Mouse (Mus musculus) hindbrain, embryonic 11.5 days (tissue): ENCODE measurements around the gene Hoxb1. TPM values are rescaled to one million over a fixed set of nuclear protein-coding genes. Genes with fewer than 3 reads are reported as not detected.

Experiments
- ATAC-seq: fragments of 200-750 bp; cut with Nextera tagmentation; 2 replicates; pipeline ENCODE4 v1.8.0; 2017; ENCODE audit warnings: mild to moderate bottlenecking, moderate TSS enrichment, moderate library complexity; ENCODE audit not compliant: low FRiP score
- DNase-seq: peaks from one replicate; pipeline ENCODE4 v3.0.0-alpha.2; 2015; ENCODE audit warnings: low spot score
- H3K27ac ChIP-seq: fragments of 300-500 bp; sonication (generic); 2 replicates; pipeline ENCODE4 v1.5.1; 2014; ENCODE audit warnings: mild to moderate bottlenecking, low read depth, low read length
- H3K27me3 ChIP-seq: fragments of 300-500 bp; sonication (generic); 2 replicates; pipeline ENCODE4 v1.6.1; 2014; ENCODE audit warnings: mild to moderate bottlenecking, low read length, moderate library complexity, mixed read lengths; ENCODE audit not compliant: control insufficient read depth, insufficient read depth
- H3K36me3 ChIP-seq: fragments of 300-500 bp; sonication (generic); 2 replicates; pipeline ENCODE4 v1.6.1; 2014; ENCODE audit warnings: mild to moderate bottlenecking, low read length, moderate library complexity, mixed read lengths; ENCODE audit not compliant: control insufficient read depth, insufficient read depth
- H3K4me1 ChIP-seq: fragments of 300-500 bp; sonication (generic); replicated peaks from 2 replicates; pipeline ENCODE4 v1.6.1; 2014; ENCODE audit warnings: low read length, mixed read lengths; ENCODE audit not compliant: control insufficient read depth, insufficient read depth
- H3K4me2 ChIP-seq: fragments of 300-500 bp; sonication (generic); replicated peaks from 2 replicates; pipeline ENCODE4 v1.6.1; 2014; ENCODE audit warnings: mild to moderate bottlenecking, low read depth, low read length
- H3K4me3 ChIP-seq: fragments of 300-500 bp; sonication (generic); 2 replicates; pipeline ENCODE4 v1.5.1; 2014; ENCODE audit warnings: low read depth, low read length
- H3K9ac ChIP-seq: fragments of 300-500 bp; sonication (generic); 2 replicates; pipeline ENCODE4 v1.6.1; 2014; ENCODE audit warnings: low read depth, low read length
- H3K9me3 ChIP-seq: fragments of 300-500 bp; sonication (generic); 2 replicates; pipeline ENCODE4 v1.6.1; 2016; ENCODE audit warnings: low read length; ENCODE audit not compliant: control insufficient read depth
- WGBS: fragments of 180-500 bp; shearing (Covaris S2); extraction: QIAGEN DNeasy Blood & Tissue Kit; methylation state at CpG from one replicate; pipeline ENCODE4 v1.1.7; 2014; 5-methylcytosine and 5-hydroxymethylcytosine counted together
- polyA plus RNA-seq: library from polyadenylated mRNA; unstranded; fragments of >200 nt; fragmentation: Nextera tagmentation; extraction: Ambion mirVana; gene quantifications from 2 replicates; pipeline ENCODE4 v1.2.1, GENCODE M21; 2014

Gene Hoxb1
- polyA plus RNA-seq, 1 experiment from 2014 or later = 7.3 TPM

- Histone ChIP-seq H3K9me3 (no peaks in the 10 kb centered on the region), H3K4me1 (no peaks in the 10 kb centered on the region), H3K36me3 (no peaks in the 10 kb centered on the region), H3K9ac (no peak overlapping the region), H3K27ac (no peak overlapping the region), H3K4me3 (no peak overlapping the region), H3K4me2 (no peak overlapping the region), H3K27me3 (no peaks in the 10 kb centered on the region; the same call in 1 of the 2 replicates)
- 84% methylated on average over 5 of the region's 5 CpGs for WGBS
- ATAC-seq (no peak), DNase-seq (no peak)
Observed at GRCm38 (mm10) chr11:96383381-96383780, 17.8 kb downstream of the Hoxb1 start.

DNA sequence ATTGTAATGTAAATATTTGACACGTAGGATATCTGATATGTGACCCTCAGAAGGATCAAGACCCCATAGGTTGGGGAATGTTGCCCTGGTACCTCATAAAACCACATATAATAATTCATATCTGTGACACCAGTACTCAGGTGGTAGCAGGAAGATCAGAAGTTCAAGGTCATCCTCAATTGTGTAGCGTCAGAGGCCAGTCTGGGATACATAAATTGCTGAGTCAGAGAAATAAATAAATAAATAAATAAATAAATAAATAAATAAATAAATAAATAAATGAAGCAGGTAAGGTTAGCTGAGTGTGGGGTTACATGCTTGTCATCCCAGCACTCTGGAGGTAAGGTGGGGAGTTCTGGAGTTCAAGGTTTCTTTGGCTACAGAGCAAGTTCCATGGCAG, 22.1 kb downstream of the Hoxb1 start:
- no peak overlapping the region for H3K9ac ChIP-seq
- ATAC-seq (no peak), DNase-seq (no peak)
- no peaks in the 10 kb centered on the region for H3K9me3 ChIP-seq
- no peak overlapping the region for H3K4me3 ChIP-seq
- no peaks in the 10 kb centered on the region for H3K27me3 ChIP-seq
- H3K4me2 ChIP-seq = no peak overlapping the region
- no peak overlapping the region for H3K27ac ChIP-seq
- H3K36me3 ChIP-seq = no peaks in the 10 kb centered on the region
- 91% methylated on average over 2 of the region's 2 CpGs for WGBS
- H3K4me1 ChIP-seq = no peaks in the 10 kb centered on the region

DNA sequence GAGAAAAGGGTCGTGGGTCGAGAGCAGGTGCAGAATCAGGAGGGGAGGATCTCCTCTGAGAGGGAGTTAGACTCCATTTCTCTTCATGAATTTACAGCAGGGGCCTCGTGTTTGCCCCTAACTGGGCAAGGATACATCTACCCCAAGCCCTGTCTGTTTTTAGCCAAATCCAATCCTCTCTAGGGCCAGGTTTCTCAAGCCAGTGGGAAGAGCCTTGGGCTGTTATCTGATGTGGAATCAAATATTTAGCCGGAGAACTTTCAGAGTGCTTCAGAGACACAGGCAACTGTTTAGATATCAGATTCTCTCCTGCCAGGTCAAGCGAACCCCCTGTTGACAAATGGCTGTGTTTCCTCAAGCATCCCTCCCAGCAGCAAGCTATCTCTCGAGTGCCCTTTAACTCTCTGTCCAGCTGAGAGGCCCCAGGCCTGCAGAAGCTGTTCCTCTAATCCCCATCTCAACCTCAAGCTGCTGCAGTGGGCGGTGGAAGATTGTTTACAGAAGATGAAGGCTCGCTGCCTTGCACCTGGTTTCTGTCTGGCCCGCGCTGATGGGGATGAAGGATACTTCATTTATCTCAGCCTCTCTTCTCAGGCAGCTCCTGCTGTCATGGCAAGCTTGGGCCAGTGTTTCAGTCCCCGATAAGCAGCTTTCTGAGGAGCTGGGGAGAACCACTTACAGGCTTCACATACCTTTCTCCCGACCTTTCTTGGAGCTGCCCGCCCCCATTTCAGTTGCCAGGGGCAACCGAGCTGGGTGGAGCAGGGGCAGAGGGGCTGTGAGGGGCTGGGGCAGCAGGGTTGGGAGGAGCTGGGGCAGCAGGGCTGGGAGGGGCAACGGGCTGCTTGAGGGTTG, 31.4 kb downstream of the Hoxb1 start:
- H3K4me2 ChIP-seq = no peak overlapping the region
- ATAC-seq (no peak), DNase-seq (peak; percentile 36)
- H3K9ac ChIP-seq = no peak overlapping the region
- H3K4me3 ChIP-seq = no peak overlapping the region
- H3K36me3 ChIP-seq = no peaks in the 10 kb centered on the region
- H3K27me3 ChIP-seq = no peaks in the 10 kb centered on the region
- H3K4me1 ChIP-seq = 0 out of 2 replicates have a peak, but pooled peaks cover 3% of the 10 kb centered on the region
- WGBS = 12% methylated on average over 15 of the region's 15 CpGs
- H3K27ac ChIP-seq = no peak overlapping the region
- no peaks in the 10 kb centered on the region for H3K9me3 ChIP-seq

- Histone ChIP-seq H3K27me3 (no peaks in the 10 kb centered on the region), H3K4me3 (no peak overlapping the region), H3K36me3 (no peaks in the 10 kb centered on the region), H3K9ac (no peak overlapping the region), H3K4me1 (0 out of 2 replicates have a peak, but pooled peaks cover 3% of the 10 kb centered on the region), H3K9me3 (no peaks in the 10 kb centered on the region), H3K4me2 (no peak overlapping the region), H3K27ac (no peak overlapping the region)
- no peak for DNase-seq
- 44% methylated on average over 7 of the region's 7 CpGs for WGBS
- ATAC-seq = no peak
Observed at GRCm38 (mm10) chr11:96397806-96398335, 32.3 kb downstream of the Hoxb1 start.

- WGBS = 20% methylated on average over 8 of the region's 8 CpGs
- Histone ChIP-seq H3K36me3 (no peaks in the 10 kb centered on the region), H3K4me1 (0 out of 2 replicates have a peak, but pooled peaks cover 3% of the 10 kb centered on the region), H3K27ac (no peak overlapping the region), H3K27me3 (no peaks in the 10 kb centered on the region), H3K9ac (no peak overlapping the region), H3K4me3 (no peak overlapping the region), H3K9me3 (no peaks in the 10 kb centered on the region), H3K4me2 (no peak overlapping the region)
- no peak for DNase-seq
- ATAC-seq = no peak
Observed at GRCm38 (mm10) chr11:96399923-96400322, 34.4 kb downstream of the Hoxb1 start.

- Histone ChIP-seq H3K9ac (no peak overlapping the region), H3K36me3 (no peaks in the 10 kb centered on the region), H3K4me2 (no peak overlapping the region), H3K4me1 (no peaks in the 10 kb centered on the region), H3K27ac (no peak overlapping the region), H3K4me3 (no peak overlapping the region), H3K27me3 (no peaks in the 10 kb centered on the region), H3K9me3 (no peaks in the 10 kb centered on the region)
- DNase-seq (no peak), ATAC-seq (no peak)
- WGBS = 60% methylated on average over 10 of the region's 10 CpGs
Observed at GRCm38 (mm10) chr11:96404016-96404604, 38.6 kb downstream of the Hoxb1 start.

DNA sequence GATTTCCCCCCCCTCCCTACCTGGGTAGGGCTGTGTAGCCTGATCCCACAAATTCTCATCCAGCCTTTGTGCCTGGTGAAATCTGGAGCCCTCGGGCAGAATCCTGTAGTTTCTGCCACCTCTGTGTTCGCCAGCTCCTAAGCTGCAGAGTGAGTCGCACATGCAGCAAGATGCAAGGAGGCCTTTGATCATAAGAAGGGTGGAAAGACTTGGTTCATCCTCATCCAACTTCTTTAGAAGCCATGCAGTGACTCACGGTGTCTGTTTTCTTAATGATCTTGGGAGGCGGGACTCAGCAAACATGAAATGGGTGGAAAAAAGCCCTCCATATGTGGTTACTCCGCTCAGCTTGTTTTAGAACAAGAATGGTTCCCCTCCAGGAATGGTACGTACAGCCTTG, 39.3 kb downstream of the Hoxb1 start:
- ATAC-seq = no peak

DNA sequence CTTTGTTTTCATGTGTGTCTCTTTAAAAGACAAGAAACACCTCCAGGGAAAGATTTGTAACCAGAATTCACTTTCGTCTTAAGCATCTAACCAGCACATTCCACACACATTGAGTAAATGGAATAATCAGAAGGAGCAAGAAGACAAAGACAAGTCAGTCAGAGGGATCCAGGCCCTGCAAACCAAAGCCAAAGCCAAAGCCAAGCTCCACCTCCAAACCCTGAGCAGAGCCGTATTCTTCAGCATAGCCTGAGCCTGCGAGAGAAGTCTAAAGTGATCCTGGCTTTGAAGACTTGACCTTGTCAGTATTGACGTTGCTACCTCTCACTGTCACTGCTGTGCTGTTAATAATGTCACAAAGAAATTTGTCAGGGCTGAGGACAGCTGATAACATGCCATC, 40.0 kb downstream of the Hoxb1 start:
- no peak for ATAC-seq
- H3K27me3 ChIP-seq = no peaks in the 10 kb centered on the region

More for the DNA sequence above, 39.3 kb downstream of the Hoxb1 start:
- no peak overlapping the region for H3K4me3 ChIP-seq
- no peak for DNase-seq
- H3K27me3 ChIP-seq = no peaks in the 10 kb centered on the region
- 72% methylated on average over 7 of the region's 7 CpGs for WGBS
- no peak overlapping the region for H3K27ac ChIP-seq
- H3K4me1 ChIP-seq = no peaks in the 10 kb centered on the region
- no peaks in the 10 kb centered on the region for H3K9me3 ChIP-seq
- H3K4me2 ChIP-seq = no peak overlapping the region
- H3K9ac ChIP-seq = no peak overlapping the region
- H3K36me3 ChIP-seq = no peaks in the 10 kb centered on the region

More for the DNA sequence above, 40.0 kb downstream of the Hoxb1 start:
- Histone ChIP-seq H3K27ac (no peak overlapping the region), H3K9me3 (no peaks in the 10 kb centered on the region), H3K9ac (no peak overlapping the region), H3K4me2 (no peak overlapping the region), H3K4me3 (no peak overlapping the region), H3K36me3 (no peaks in the 10 kb centered on the region), H3K4me1 (no peaks in the 10 kb centered on the region)
- DNase-seq = no peak
- WGBS = 59% methylated on average over 4 of the region's 4 CpGs
